Mouse (Mus musculus) lung, postnatal 0 days (tissue): ENCODE measurements at regions not wholly inside any gene's neighbourhood (a gene's known extent, or its start where the extent isn't known, plus 50 kb on each side); places are given as distances from the start of the nearest gene placed in this dataset.

Source experiments
- CTCF ChIP-seq: IDR thresholded peaks from 2 replicates; pipeline ENCODE4 v1.5.1; 2016; ENCODE audit warnings: antibody characterized with exemption, mild to moderate bottlenecking
- EP300 ChIP-seq: IDR thresholded peaks from 2 replicates; pipeline ENCODE4 v1.6.1; 2016; ENCODE audit warnings: antibody characterized with exemption, mild to moderate bottlenecking, control low read depth

GRCm38 (mm10) chr14:105608804-105609203 lies 287.8 kb downstream of the Spry2 start:
- TF ChIP-seq EP300 (no peak), CTCF (no peak)
